Mouse (Mus musculus) frontal cortex, adult 2 months (tissue): ENCODE results near the gene Iffo1. TPM values are rescaled to one million over a fixed set of nuclear protein-coding genes. Genes with fewer than 3 reads are reported as not detected.

ENCODE experiments used
- DNase-seq, 2 experiments: peaks; one replicate each; pipeline ENCODE4 v3.0.0; 2022; ENCODE audit warnings: low spot score in 1 of 2; ENCODE audit errors: extremely low spot score in 1 of 2
- polyA plus RNA-seq: library from polyadenylated mRNA; depleted of rRNA; stranded (reverse); fragments of >200 nt; gene quantifications from 2 replicates; pipeline ENCODE4 v1.2.3, GENCODE M21; 2012; rRNA removed

Iffo1 gene
- polyA plus RNA-seq, 1 experiment = 86.9 TPM

DNA sequence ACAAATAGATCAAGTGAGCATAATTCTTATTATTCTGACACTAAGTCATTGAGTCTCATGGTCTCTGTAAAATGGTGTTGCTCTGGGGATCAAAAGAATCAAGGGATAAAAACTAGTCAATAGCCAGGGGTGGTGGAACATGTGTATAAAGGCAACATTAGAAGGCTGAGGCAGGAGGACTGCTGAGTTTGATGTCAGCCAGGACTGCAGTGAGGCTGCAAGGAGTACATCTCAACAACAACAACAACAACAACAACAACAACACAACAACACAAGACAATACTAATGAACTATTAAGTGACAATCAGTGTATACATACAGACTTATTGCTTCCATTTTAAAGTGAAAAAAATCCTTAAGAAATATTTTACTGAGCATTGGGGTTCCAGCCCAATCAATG lies 45.8 kb downstream of the Iffo1 start:
- DNase-seq = no peak

DNA sequence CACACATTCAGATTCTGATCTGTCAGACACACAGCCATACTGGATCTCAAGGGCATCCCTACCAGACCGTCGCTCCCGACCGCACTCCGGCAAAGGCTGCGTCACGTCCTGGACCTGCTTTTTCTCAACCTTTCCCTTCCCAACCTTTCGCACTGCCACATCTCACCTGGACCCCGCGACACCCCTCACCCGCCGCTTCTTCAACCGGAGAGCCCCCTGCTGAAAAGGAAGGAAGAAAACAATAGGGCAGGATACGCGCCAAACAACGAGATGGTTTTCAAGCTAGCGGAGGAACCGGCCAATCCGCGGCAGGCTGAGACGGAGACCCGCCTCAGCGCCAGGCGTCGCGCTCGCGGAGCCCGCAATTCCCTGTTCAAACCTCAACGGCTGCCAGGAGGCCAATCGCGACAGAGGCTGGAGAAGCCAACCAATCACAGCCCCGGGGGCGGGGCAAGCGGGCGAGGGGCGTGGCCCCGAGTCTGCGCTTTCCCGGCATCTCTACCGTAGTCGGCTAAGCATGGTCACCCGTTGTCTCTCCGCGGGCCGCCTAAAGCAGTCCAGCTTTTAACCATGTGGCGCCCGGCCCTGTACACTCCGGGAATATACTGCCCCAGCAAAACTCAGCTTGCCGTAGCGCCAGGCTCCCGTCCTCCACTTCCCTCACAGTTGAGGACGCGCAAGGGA lies 46.4 kb downstream of the Iffo1 start, which contains the start of the genes Ncapd2 and Mrpl51:
Ncapd2 (minus strand) TSS at position 370 of the 684 bp plus-strand sequence.
Mrpl51 (plus strand) TSS at position 470 of the 684 bp plus-strand sequence.
- DNase-seq = peak; percentile 94 to 98

DNA sequence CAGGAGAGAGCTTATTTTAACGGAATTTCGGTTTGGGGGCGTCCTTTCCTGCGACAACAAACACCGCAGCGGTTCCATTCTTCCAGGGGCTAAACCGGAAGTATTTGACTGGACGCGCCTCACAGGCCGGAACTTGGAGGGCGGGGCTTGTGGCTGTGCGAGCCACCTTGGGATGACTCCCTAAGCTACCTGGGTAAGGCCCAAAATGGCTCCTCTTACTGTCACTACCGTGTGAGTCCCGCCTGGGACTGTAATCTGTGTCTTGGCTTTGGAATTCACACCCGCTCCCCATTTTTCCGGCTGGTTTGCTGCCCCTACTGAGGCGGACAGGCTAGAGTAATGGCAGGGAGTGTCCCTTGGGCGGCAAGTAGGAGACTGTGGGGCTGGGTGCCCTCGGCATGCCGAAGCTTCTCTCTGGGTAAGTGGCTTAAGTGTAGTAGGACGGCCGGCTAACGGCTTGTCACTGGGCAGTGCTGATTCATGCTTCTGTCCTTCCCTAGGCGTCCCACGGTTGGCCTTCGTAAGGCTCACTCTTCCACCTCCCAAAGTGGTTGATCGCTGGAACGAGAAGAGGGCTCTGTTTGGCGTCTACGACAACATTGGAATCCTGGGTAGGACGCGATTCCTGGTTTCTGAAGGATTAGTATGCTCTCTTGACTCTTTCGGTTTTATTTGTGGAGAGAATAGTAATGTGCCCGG lies 47.1 kb downstream of the Iffo1 start:
- peak; percentile 83 to 92 for DNase-seq

DNA sequence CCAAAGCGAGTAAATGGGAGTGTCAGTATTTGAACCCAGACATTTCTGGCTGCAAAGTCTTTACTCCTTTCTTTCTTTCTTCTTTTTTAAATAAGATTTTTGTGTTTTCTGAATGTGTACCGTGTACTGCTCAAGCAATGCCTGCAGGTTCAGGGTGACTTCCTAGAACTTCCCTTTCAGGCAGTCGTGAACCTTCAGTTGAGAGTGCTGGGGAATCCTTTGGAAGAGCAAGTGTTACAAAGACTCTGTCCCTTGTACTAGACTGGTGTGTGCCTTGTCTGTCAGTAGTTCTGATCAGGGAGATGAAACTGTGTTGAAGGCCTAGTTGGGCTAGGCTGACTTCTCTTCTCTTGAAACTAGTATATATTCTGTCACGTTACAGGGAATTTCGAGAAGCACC lies 47.8 kb downstream of the Iffo1 start:
- DNase-seq = no peak

DNA sequence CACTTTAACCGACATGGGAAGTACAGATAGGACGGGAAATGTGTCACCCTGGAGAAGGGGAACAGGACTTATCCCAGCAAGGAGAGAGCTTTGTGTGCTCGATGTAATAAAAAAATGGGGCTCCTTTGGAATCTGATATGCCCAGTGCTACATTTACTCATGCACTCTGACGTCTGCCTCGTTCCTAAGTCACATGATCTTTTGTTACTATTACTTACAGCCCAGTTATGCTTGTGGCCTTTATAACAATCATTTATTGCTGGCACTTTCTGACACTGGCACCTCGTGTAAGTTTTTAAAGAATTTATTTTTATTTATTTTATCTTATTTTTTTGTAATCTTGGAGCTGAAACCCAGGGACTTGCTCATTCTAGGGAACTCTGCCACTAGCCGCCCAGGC lies 48.3 kb downstream of the Iffo1 start:
- DNase-seq = no peak

DNA sequence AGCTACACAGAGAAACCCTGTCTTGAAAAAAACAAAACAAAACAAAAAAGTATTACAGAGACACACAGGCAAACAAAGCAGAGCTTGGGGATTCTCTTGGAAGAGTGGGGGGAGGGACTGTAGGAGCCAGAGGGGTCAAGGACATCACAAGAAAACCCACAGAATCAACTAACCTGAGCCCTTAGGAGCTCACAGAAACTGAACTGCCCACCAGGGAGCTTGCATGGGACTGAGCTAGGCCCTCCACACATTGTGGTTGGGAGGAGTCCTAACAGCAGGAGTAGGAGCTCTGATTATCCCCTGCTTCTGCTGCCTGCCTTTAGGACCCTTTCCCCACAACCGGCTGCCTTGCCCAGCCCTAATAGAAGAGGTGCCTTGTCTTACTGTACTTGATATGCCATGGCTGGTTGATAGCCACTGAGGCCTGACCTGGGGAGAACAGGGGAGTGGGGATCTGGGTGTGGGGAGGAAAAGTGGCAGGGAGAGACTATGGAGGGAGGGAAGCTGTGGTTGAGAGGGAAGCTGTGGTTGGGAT lies 50.6 kb downstream of the Iffo1 start:
- no peak for DNase-seq

DNA sequence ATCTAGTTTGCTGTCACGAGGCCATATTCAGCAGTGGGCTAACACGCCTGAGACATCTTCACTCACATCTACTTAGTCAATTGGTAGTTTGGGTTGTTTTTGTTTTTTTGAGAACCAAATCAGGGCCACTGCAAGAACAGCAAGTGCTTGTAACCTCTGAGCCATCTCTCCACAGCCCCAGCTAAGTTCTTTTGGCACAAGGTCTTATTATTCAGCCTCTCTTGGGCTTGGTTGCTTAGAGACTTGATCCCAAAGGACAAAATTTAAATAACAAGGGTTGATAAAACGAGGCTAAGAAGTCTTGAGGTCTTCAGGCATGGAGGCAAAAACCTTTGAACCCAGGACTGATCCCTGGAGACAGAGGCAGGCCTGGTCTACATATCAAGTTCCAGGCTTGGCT lies 51.3 kb downstream of the Iffo1 start:
- DNase-seq = no peak

DNA sequence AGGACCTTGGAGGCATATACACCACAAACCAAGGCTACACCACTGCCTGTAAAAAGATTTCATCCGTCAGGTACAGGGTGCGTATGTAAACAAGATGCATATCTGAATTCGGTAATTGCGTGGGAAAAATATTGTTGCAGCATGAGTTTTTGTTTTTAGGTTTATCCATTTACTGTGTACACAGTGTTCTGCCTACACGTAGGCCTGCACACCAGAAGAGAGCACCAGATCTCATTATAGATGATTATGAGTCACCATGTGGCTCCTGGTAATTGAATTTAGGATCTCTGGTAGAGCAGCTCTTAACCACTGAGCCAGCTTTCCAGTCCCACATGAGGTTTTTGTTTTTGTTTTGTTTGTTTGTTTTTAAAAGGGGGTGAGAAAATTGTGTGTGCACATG lies 52.1 kb downstream of the Iffo1 start:
- DNase-seq = peak in 1 of 2 experiments; percentile 42

DNA sequence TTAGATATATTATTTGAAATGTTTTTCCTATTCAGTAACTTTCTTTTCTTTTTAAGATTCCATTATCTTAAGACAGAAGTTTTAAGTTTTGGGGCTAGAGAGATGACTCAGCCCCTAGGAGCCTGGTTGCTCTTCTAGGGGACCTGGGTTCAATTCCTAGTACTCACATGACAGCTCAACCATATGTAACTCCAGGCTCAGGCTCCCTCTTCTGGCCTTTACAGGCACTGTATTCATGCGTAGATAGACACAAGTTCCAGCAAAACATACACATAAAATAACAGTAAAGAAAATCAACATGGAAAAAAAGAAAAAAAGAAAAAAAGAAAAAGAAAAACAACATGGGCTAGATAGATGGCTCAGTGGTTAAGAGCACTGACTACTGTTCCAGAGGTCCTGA lies 65.4 kb downstream of the Iffo1 start:
- no peak for DNase-seq

Other genes starting within 250 kb of the Iffo1 start
- gene Lag3, start 233.5 kb upstream of the Iffo1 start, polyA plus RNA-seq = 5.9 and 6.0 TPM in 2 replicates
- gene Ptms, start 225.1 kb upstream of the Iffo1 start, polyA plus RNA-seq = 1,541 and 1,645 TPM in 2 replicates
- 689 and 754 TPM in 2 replicates for gene Mlf2, start 213.9 kb upstream of the Iffo1 start, polyA plus RNA-seq
- gene Cops7a, start 179.7 kb upstream of the Iffo1 start, polyA plus RNA-seq = 261 and 265 TPM in 2 replicates
- gene Pianp, start 148.5 kb upstream of the Iffo1 start, polyA plus RNA-seq = 181 and 198 TPM in 2 replicates
- gene Zfp384, start 136.1 kb upstream of the Iffo1 start, polyA plus RNA-seq = 49.5 and 54.7 TPM in 2 replicates
- 70.8 and 74.9 TPM in 2 replicates for gene Ing4, start 105.5 kb upstream of the Iffo1 start, polyA plus RNA-seq
- gene Acrbp, start 95.6 kb upstream of the Iffo1 start, polyA plus RNA-seq = 23.0 and 23.9 TPM in 2 replicates
- 0.94 and 1.4 TPM in 2 replicates for gene Lpar5, start 77.3 kb upstream of the Iffo1 start, polyA plus RNA-seq
- 91.3 and 103 TPM in 2 replicates for gene Chd4, start 49.3 kb upstream of the Iffo1 start, polyA plus RNA-seq
- 22.0 and 22.3 TPM in 2 replicates for gene Nop2, start 13.3 kb upstream of the Iffo1 start, polyA plus RNA-seq
- 4,623 and 6,295 TPM in 2 replicates for gene Gapdh, start 21.2 kb downstream of the Iffo1 start, polyA plus RNA-seq
- gene Ncapd2, start 46.5 kb downstream of the Iffo1 start, polyA plus RNA-seq = 51.7 and 53.6 TPM in 2 replicates
- gene Mrpl51, start 46.6 kb downstream of the Iffo1 start, polyA plus RNA-seq = 46.7 and 48.7 TPM in 2 replicates
- 81.5 and 103 TPM in 2 replicates for gene Vamp1, start 70.3 kb downstream of the Iffo1 start, polyA plus RNA-seq
- gene Tapbpl, start 86.6 kb downstream of the Iffo1 start, polyA plus RNA-seq = 6.4 and 7.1 TPM in 2 replicates
- 0.14 TPM in 1 of 2 replicates, not detected in the other for gene Cd27, start 91.8 kb downstream of the Iffo1 start, polyA plus RNA-seq
- not detected in 2 replicates for gene Tuba3a, start 140.8 kb downstream of the Iffo1 start, polyA plus RNA-seq
- gene Ltbr, start 168.6 kb downstream of the Iffo1 start, polyA plus RNA-seq = 13.2 and 14.2 TPM in 2 replicates
- gene Scnn1a, start 175.4 kb downstream of the Iffo1 start, polyA plus RNA-seq = 1.6 and 1.7 TPM in 2 replicates
- 16.4 and 18.7 TPM in 2 replicates for gene Tnfrsf1a, start 204.1 kb downstream of the Iffo1 start, polyA plus RNA-seq
- 0.04 and 0.13 TPM in 2 replicates for gene Plekhg6, start 235.6 kb downstream of the Iffo1 start, polyA plus RNA-seq